Mouse (Mus musculus) bone marrow macrophage, adult 2 months (primary cell): ENCODE data around the gene Wfdc21.

Source experiments
- CTCF ChIP-seq: IDR thresholded peaks from 2 replicates; pipeline ENCODE4 v1.5.1; 2012; ENCODE audit warnings: low read depth, mild to moderate bottlenecking, low read length, moderate library complexity
- POLR2A ChIP-seq: IDR thresholded peaks from 2 replicates; pipeline ENCODE4 v1.6.1; 2012; ENCODE audit warnings: mild to moderate bottlenecking, low read depth, low read length, borderline replicate concordance

DNA sequence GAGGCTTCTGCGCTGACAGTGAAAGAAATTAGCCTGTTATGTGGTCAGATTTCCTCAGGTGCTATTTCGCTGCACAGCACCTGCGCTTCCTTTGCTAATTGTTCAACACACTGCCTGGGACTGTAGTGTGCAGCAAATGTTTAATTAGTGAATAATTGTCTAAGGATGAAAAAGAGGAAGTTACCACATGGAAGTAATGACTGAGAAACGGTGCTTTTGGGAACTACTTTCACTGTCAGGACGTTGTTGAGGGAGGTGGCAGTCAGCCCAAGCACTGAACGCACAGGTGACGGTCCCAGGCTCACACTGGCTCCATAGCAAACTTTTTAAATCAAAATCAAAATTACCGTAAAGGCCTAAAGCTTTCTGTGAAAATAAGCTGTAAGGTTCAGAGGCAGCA is 30.1 kb downstream of the Wfdc21 start:
- TF ChIP-seq POLR2A (no peak), CTCF (no peak)
